Mouse (Mus musculus): Measurements from ENCODE around the gene Syne1. TPM values are rescaled to one million over a fixed set of nuclear protein-coding genes. Genes with fewer than 3 reads are reported as not detected.
A peak's percentile ranks its signal among the peaks of the same experiment; 100 is the strongest.

Gene Syne1
- total and polyA plus RNA-seq, 2 experiments from 2014 or later, result 18.7 to 93.3 TPM

- no peak for ATAC-seq
- peak; percentile 69 for TF ChIP-seq CTCF (IDR thresholded peaks at IDR 0.05; ENCODE audit: low read depth)
- WGBS, result 62% methylated on average over 6 of the region's 6 CpGs
Observed at GRCm38 (mm10) chr10:5490029-5490428, 61.3 kb downstream of the Syne1 start.

GRCm38 (mm10) chr10:5488097-5488496, 63.2 kb downstream of the Syne1 start:
- Histone ChIP-seq H3K9me3 (ENCODE audit: low read length) (no peaks in the 10 kb centered on the region), H3K4me1 (ENCODE audit: insufficient read depth, low read length) (no peaks in the 10 kb centered on the region; the same call in 1 of the 2 replicates), H3K27ac (no peak overlapping the region), H3K4me2 (ENCODE audit: low read depth, low read length) (no peak overlapping the region), H3K27me3 (ENCODE audit: insufficient read depth, low read length) (no peaks in the 10 kb centered on the region), H3K36me3 (ENCODE audit: insufficient read depth, low read length) (no peaks in the 10 kb centered on the region), H3K4me3 (ENCODE audit: low read length) (no peak overlapping the region), H3K9ac (replicated peaks; ENCODE audit: low read length) (no peak overlapping the region)
- WGBS, result 34% methylated on average over 5 of the region's 5 CpGs
- peak; percentile 55 for DNase-seq (ENCODE audit: low spot score)
- ATAC-seq, result 0 out of 2 replicates have a peak, but pooled peaks have one; percentile 61
- TF ChIP-seq CTCF (IDR thresholded peaks at IDR 0.05; ENCODE audit: low read depth), result no peak

More at GRCm38 (mm10) chr10:5490029-5490428, 61.3 kb downstream of the Syne1 start:
- H3K4me1 ChIP-seq (ENCODE audit: insufficient read depth, low read length), result no peaks in the 10 kb centered on the region; the same call in 1 of the 2 replicates
- no peaks in the 10 kb centered on the region for H3K36me3 ChIP-seq (ENCODE audit: insufficient read depth, low read length)
- no peak overlapping the region for H3K4me2 ChIP-seq (ENCODE audit: low read depth, low read length)
- no peak overlapping the region for H3K9ac ChIP-seq (replicated peaks; ENCODE audit: low read length)
- H3K9me3 ChIP-seq (ENCODE audit: low read length), result no peaks in the 10 kb centered on the region
- H3K27ac ChIP-seq, result no peak overlapping the region
- no peak for DNase-seq (ENCODE audit: low spot score)
- H3K27me3 ChIP-seq (ENCODE audit: insufficient read depth, low read length), result no peaks in the 10 kb centered on the region
- H3K4me3 ChIP-seq (ENCODE audit: low read length), result no peak overlapping the region

GRCm38 (mm10) chr10:5480552-5481550, 70.4 kb downstream of the Syne1 start:
- WGBS, result 83% methylated on average over 9 of the region's 9 CpGs

GRCm38 (mm10) chr10:5480097-5480496, 71.2 kb downstream of the Syne1 start:
- DNase-seq (ENCODE audit: low spot score) (peak; percentile 75), ATAC-seq (no peak)
- no peaks in the 10 kb centered on the region for H3K27me3 ChIP-seq (ENCODE audit: insufficient read depth, low read length)
- H3K4me1 ChIP-seq (ENCODE audit: insufficient read depth, low read length), result no peaks in the 10 kb centered on the region
- no peaks in the 10 kb centered on the region for H3K36me3 ChIP-seq (ENCODE audit: insufficient read depth, low read length)
- no peaks in the 10 kb centered on the region for H3K9me3 ChIP-seq (ENCODE audit: low read length)
- H3K4me2 ChIP-seq (ENCODE audit: low read depth, low read length), result no peak overlapping the region
- H3K9ac ChIP-seq (replicated peaks; ENCODE audit: low read length), result no peak overlapping the region
- no peak overlapping the region for H3K4me3 ChIP-seq (ENCODE audit: low read length)
- WGBS, result 56% methylated on average over 6 of the region's 6 CpGs
- peak; percentile 85 for TF ChIP-seq CTCF (IDR thresholded peaks at IDR 0.05; ENCODE audit: low read depth)
- H3K27ac ChIP-seq, result no peak overlapping the region

More at GRCm38 (mm10) chr10:5480552-5481550, 70.4 kb downstream of the Syne1 start:
- no peak overlapping the region for H3K9ac ChIP-seq (replicated peaks; ENCODE audit: low read length)
- ATAC-seq (no peak), DNase-seq (ENCODE audit: low spot score) (no peak)
- H3K36me3 ChIP-seq (ENCODE audit: insufficient read depth, low read length), result no peaks in the 10 kb centered on the region
- H3K9me3 ChIP-seq (ENCODE audit: low read length), result no peaks in the 10 kb centered on the region
- no peak for TF ChIP-seq CTCF (IDR thresholded peaks at IDR 0.05; ENCODE audit: low read depth)
- no peaks in the 10 kb centered on the region for H3K27me3 ChIP-seq (ENCODE audit: insufficient read depth, low read length)
- no peaks in the 10 kb centered on the region for H3K4me1 ChIP-seq (ENCODE audit: insufficient read depth, low read length)
- H3K27ac ChIP-seq, result no peak overlapping the region
- H3K4me3 ChIP-seq (ENCODE audit: low read length), result no peak overlapping the region
- H3K4me2 ChIP-seq (ENCODE audit: low read depth, low read length), result no peak overlapping the region

GRCm38 (mm10) chr10:5468638-5469037, 82.6 kb downstream of the Syne1 start:
- Histone ChIP-seq H3K4me1 (ENCODE audit: insufficient read depth, low read length) (no peaks in the 10 kb centered on the region), H3K4me2 (ENCODE audit: low read depth, low read length) (no peak overlapping the region), H3K27ac (no peak overlapping the region), H3K4me3 (ENCODE audit: low read length) (no peak overlapping the region), H3K9ac (replicated peaks; ENCODE audit: low read length) (no peak overlapping the region), H3K27me3 (ENCODE audit: insufficient read depth, low read length) (no peaks in the 10 kb centered on the region), H3K9me3 (ENCODE audit: low read length) (no peaks in the 10 kb centered on the region), H3K36me3 (ENCODE audit: insufficient read depth, low read length) (no peaks in the 10 kb centered on the region)
- no peak for TF ChIP-seq CTCF (IDR thresholded peaks at IDR 0.05; ENCODE audit: low read depth)
- ATAC-seq (no peak), DNase-seq (ENCODE audit: low spot score) (no peak)
- WGBS, result 83% methylated on average over 2 of the region's 2 CpGs

GRCm38 (mm10) chr10:5453830-5454229, 97.5 kb downstream of the Syne1 start:
- no peak overlapping the region for H3K4me3 ChIP-seq (ENCODE audit: low read length)
- no peaks in the 10 kb centered on the region for H3K36me3 ChIP-seq (ENCODE audit: insufficient read depth, low read length)
- DNase-seq (ENCODE audit: low spot score) (peak; percentile 4), ATAC-seq (no peak)
- H3K9ac ChIP-seq (replicated peaks; ENCODE audit: low read length), result no peak overlapping the region
- H3K9me3 ChIP-seq (ENCODE audit: low read length), result no peaks in the 10 kb centered on the region
- H3K4me1 ChIP-seq (ENCODE audit: insufficient read depth, low read length), result no peaks in the 10 kb centered on the region
- H3K27ac ChIP-seq, result no peak overlapping the region
- no peak for TF ChIP-seq CTCF (IDR thresholded peaks at IDR 0.05; ENCODE audit: low read depth)
- no peak overlapping the region for H3K4me2 ChIP-seq (ENCODE audit: low read depth, low read length)
- H3K27me3 ChIP-seq (ENCODE audit: insufficient read depth, low read length), result no peaks in the 10 kb centered on the region

GRCm38 (mm10) chr10:5449944-5450343, 101.3 kb downstream of the Syne1 start:
- ATAC-seq (no peak), DNase-seq (ENCODE audit: low spot score) (no peak)
- Histone ChIP-seq H3K27ac (no peak overlapping the region), H3K9ac (replicated peaks; ENCODE audit: low read length) (no peak overlapping the region), H3K4me2 (ENCODE audit: low read depth, low read length) (no peak overlapping the region), H3K4me3 (ENCODE audit: low read length) (no peak overlapping the region), H3K9me3 (ENCODE audit: low read length) (no peaks in the 10 kb centered on the region), H3K4me1 (ENCODE audit: insufficient read depth, low read length) (no peaks in the 10 kb centered on the region), H3K36me3 (ENCODE audit: insufficient read depth, low read length) (no peaks in the 10 kb centered on the region), H3K27me3 (ENCODE audit: insufficient read depth, low read length) (no peaks in the 10 kb centered on the region)
- WGBS, result 99% methylated on average over 2 of the region's 2 CpGs
- TF ChIP-seq CTCF (IDR thresholded peaks at IDR 0.05; ENCODE audit: low read depth), result no peak
